Mouse (Mus musculus) limb, embryonic 10.5 days (tissue): ENCODE measurements at regions not wholly inside any gene's neighbourhood (a gene's known extent, or its start where the extent isn't known, plus 50 kb on each side); places are given as distances from the start of the nearest gene placed in this dataset.

Source experiments
- DNase-seq: peaks from one replicate; pipeline ENCODE4 v3.0.0-alpha.2; 2017; ENCODE audit warnings: low spot score
- H3K27ac ChIP-seq: fragments of 300-500 bp; sonication (generic); 2 replicates; pipeline ENCODE4 v1.5.1; 2016; ENCODE audit warnings: mild to moderate bottlenecking
- H3K27me3 ChIP-seq: fragments of 300-500 bp; sonication (generic); 2 replicates; pipeline ENCODE4 v1.6.1; 2016; ENCODE audit warnings: low read depth, mild to moderate bottlenecking; ENCODE audit not compliant: poor library complexity, severe bottlenecking
- H3K36me3 ChIP-seq: fragments of 300-500 bp; sonication (generic); 2 replicates; pipeline ENCODE4 v1.6.1; 2016; ENCODE audit warnings: mild to moderate bottlenecking, moderate library complexity
- H3K4me1 ChIP-seq: fragments of 300-500 bp; sonication (generic); 2 replicates; pipeline ENCODE4 v1.6.1; 2016
- H3K4me3 ChIP-seq: fragments of 300-500 bp; sonication (generic); 2 replicates; pipeline ENCODE4 v1.5.1; 2016; ENCODE audit warnings: mild to moderate bottlenecking, moderate library complexity
- H3K9me3 ChIP-seq: fragments of 300-500 bp; sonication (generic); replicated peaks from 2 replicates; pipeline ENCODE4 v1.6.1; 2016; ENCODE audit warnings: mild to moderate bottlenecking
- WGBS: fragments of 180-500 bp; shearing (Covaris S2); methylation state at CpG from one replicate; pipeline ENCODE4 v1.1.7; 2016; 5-methylcytosine and 5-hydroxymethylcytosine counted together

DNA sequence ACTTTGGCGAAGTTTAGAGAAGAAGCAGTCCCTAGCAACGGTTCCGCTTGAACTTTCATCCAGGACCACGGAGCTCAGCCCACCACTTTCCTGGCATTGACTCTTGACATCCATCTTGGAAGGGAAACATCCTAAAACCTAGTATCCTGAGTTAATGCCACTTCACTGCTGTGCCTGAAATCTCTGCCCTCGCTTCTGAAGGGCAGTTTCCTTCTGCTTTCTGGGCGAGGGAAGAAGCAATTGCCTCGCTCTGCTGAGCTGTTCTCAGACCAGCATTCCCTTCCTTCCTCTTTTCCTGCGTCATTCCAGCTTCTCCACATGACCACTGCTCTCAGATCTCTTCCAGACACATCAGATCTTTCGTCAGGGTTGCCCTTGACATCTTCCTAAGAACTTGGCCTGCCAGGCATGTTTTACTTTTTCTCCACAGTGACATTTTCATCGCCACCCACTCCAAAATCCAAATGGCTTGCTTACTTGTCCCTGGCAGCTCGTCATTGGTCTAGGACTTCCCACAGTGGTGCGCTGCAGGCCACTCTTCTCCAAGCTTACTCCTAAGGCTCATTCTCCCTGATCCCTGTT lies 129.5 kb upstream of the Satb1 start:
- Histone ChIP-seq H3K27ac (no peak overlapping the region), H3K36me3 (no peaks in the 10 kb centered on the region), H3K27me3 (no peaks in the 10 kb centered on the region), H3K4me3 (no peak overlapping the region), H3K9me3 (no peaks in the 10 kb centered on the region), H3K4me1 (no peaks in the 10 kb centered on the region)
- no peak for DNase-seq
- WGBS = 76% methylated on average over 12 of the region's 12 CpGs

DNA sequence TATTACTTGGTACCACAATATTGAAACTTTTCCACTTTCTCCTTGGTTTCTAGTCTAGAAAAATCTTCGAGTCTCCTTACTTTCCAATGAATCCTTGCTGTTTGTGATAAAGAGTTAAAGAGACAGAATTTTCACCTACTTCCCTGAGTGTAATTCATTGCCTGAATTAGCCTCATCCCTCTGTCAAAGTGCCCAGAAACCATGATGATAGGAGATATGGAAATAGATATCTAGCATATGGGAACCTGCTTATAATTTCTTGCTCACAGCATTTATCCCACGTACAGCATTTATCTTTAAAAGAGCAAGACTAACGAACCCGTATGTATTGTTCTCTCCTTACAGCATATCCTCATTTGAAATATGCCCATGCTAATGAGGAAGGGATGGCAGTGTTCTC lies 128.2 kb upstream of the Satb1 start:
- H3K4me1 ChIP-seq = no peaks in the 10 kb centered on the region
- no peaks in the 10 kb centered on the region for H3K36me3 ChIP-seq
- WGBS = 96% methylated on average over 4 of the region's 4 CpGs
- no peak overlapping the region for H3K4me3 ChIP-seq
- H3K27ac ChIP-seq = no peak overlapping the region
- H3K27me3 ChIP-seq = no peaks in the 10 kb centered on the region
- no peak for DNase-seq
- H3K9me3 ChIP-seq = no peaks in the 10 kb centered on the region

DNA sequence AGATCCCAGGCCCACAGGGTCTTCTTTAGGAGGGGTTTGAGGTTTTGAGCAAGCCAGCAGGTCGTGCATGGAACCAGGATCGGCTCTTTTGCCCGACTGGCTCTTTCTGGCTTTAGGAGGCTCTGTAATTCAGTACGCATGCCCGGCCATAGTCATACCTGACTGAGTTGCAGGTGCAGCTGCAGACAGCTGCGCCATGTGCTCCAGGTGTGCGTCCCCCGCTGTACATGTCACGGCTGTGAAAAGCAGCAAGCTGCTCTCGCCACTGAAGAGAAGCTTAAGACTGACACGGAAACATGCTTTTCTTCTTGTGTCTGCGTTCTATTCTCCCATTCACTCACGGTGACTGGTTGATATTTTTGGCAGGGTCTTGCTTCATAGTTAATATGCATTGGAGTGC lies 123.2 kb upstream of the Satb1 start:
- WGBS = 95% methylated on average over 13 of the region's 13 CpGs

DNA sequence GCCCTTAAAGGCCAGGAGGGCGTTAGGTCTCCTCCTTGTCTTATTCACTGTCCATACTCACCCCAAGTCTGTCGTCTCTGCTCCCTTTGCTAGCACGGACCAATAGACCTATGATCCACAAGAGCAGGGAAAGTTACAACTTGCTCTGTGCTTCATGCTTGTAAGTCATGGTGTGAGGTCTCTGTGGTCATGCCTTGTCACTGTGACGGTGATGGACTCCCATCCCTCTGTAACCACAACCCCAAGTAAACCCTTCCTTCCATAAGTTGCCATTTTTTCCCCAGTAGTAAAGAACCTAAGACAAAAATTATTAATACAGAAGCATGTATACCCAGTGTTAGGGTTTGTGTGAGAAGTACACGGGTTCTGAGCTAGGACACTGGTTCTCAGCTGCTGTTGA lies 104.6 kb upstream of the Satb1 start:
- Histone ChIP-seq H3K27ac (no peak overlapping the region), H3K4me1 (no peaks in the 10 kb centered on the region), H3K9me3 (no peaks in the 10 kb centered on the region), H3K36me3 (no peaks in the 10 kb centered on the region), H3K27me3 (no peaks in the 10 kb centered on the region), H3K4me3 (no peak overlapping the region)
- no peak for DNase-seq
- WGBS = 88% methylated on average over 5 of the region's 5 CpGs

More for the DNA sequence above, 123.2 kb upstream of the Satb1 start:
- Histone ChIP-seq H3K27ac (no peak overlapping the region), H3K4me1 (no peaks in the 10 kb centered on the region), H3K36me3 (no peaks in the 10 kb centered on the region), H3K9me3 (no peaks in the 10 kb centered on the region), H3K27me3 (no peaks in the 10 kb centered on the region), H3K4me3 (no peak overlapping the region)
- DNase-seq = no peak

DNA sequence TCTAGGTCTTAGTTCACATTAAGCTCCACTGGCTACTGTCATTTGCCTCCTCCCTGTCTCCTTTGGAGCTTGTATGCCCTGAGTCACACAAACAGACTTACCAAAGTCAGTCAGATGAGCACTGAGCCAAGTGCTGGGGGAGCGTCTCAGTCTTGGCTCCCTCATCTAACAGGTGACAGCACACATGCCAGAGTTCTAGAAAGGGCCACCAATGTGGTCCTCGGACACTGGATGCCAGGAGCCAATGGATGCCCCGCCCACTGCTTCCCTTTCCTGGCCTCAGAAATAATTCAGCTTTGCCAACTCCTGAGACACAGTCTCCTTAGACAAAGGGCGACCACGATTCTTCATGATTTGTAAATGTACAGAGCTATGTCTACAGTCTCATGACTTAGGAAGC lies 103.0 kb upstream of the Satb1 start:
- 90% methylated on average over 5 of the region's 5 CpGs for WGBS
- no peak overlapping the region for H3K4me3 ChIP-seq
- H3K36me3 ChIP-seq = no peaks in the 10 kb centered on the region
- H3K9me3 ChIP-seq = no peaks in the 10 kb centered on the region
- H3K4me1 ChIP-seq = no peaks in the 10 kb centered on the region
- DNase-seq = no peak
- no peaks in the 10 kb centered on the region for H3K27me3 ChIP-seq
- no peak overlapping the region for H3K27ac ChIP-seq

DNA sequence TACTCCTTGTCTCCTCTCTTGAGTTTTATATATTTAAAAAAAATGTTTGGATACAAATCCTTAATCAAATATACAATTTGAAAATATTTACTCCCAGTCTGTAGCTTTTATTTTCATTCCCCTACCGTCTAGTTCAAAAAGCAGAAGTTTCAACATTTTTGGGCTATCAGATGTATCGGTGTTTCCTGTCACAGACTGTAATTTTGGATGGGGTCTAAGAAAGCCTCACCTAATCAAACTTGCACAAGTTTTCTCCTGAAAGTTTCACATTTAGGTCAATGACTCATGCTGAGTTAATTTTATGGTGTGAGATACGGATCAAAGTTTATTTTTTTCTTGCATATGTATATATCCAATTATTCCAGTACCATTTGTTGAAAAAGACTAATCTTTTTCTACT lies 93.3 kb upstream of the Satb1 start:
- 92% methylated on average over 3 of the region's 3 CpGs for WGBS
- Histone ChIP-seq H3K27ac (no peak overlapping the region), H3K27me3 (no peaks in the 10 kb centered on the region), H3K36me3 (no peaks in the 10 kb centered on the region), H3K4me3 (no peak overlapping the region), H3K4me1 (no peaks in the 10 kb centered on the region), H3K9me3 (no peaks in the 10 kb centered on the region)
- no peak for DNase-seq

DNA sequence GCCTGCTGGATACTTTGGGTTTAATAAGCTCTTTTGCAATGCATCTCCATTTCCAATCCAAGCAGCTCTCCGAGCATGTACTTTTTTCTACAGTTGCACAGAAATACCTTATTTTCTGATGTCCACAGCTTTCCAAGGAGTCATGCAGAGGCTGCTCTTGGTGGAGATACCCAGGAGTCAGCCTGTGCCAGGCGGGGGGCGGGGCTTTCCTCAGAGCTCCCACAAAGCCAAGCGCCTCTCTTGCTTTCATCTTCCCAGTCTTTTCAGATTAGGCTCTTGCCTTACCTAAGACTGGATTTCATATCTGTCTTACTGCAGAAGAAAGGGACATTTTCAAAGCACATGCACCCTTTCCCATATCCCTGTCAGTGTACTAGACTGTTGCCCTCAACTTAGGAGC lies 73.9 kb upstream of the Satb1 start:
- 75% methylated on average over 4 of the region's 4 CpGs for WGBS
- Histone ChIP-seq H3K27me3 (no peaks in the 10 kb centered on the region), H3K4me1 (no peaks in the 10 kb centered on the region), H3K4me3 (no peak overlapping the region), H3K9me3 (no peaks in the 10 kb centered on the region), H3K27ac (no peak overlapping the region), H3K36me3 (no peaks in the 10 kb centered on the region)
- no peak for DNase-seq

DNA sequence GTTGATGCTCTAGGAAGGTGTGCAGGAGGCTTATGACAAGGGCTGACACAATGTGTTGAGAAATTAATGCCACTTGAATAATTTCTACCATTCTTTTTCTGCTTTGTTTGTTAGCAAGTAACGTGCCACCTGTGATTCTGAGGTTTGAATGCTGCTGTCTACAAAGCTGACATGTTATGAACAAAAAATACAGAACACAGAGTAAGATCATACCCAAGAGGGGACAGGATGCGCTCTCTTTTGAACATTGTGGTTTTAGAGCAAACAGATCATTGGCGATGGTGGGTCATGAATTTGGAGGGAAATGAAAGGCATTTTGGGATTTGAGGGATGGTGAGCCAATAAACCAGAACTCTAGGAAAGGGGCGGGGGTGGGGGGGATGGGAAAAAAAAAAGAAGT lies 73.3 kb upstream of the Satb1 start:
- no peaks in the 10 kb centered on the region for H3K9me3 ChIP-seq
- 88% methylated on average over 4 of the region's 4 CpGs for WGBS
- no peaks in the 10 kb centered on the region for H3K27me3 ChIP-seq
- no peak overlapping the region for H3K4me3 ChIP-seq
- DNase-seq = no peak
- no peak overlapping the region for H3K27ac ChIP-seq
- H3K36me3 ChIP-seq = no peaks in the 10 kb centered on the region
- H3K4me1 ChIP-seq = no peaks in the 10 kb centered on the region

DNA sequence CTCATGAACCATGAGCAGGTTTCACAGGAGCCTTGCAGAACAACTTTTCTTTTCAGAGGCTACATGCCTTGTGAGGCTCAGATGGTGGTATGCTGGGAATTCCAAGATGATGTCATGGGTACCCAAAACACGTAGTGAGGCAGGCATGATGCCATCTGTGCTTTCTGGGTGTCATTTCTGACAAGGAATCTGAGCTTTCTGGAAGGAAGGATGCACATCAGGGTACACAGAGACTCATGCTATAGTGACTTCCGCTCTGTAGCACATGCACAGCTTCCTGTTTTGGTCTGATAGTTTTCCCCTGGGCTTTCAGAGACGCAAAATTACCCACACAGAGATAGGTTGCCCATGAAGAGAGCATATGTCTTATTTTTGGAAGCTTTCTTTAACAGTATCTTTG lies 70.8 kb upstream of the Satb1 start:
- H3K36me3 ChIP-seq = no peaks in the 10 kb centered on the region
- H3K27me3 ChIP-seq = no peaks in the 10 kb centered on the region
- H3K4me3 ChIP-seq = no peak overlapping the region
- DNase-seq = no peak
- no peak overlapping the region for H3K27ac ChIP-seq
- H3K4me1 ChIP-seq = no peaks in the 10 kb centered on the region; the same call in 1 of the 2 replicates
- H3K9me3 ChIP-seq = no peaks in the 10 kb centered on the region
- 86% methylated on average over 3 of the region's 3 CpGs for WGBS

DNA sequence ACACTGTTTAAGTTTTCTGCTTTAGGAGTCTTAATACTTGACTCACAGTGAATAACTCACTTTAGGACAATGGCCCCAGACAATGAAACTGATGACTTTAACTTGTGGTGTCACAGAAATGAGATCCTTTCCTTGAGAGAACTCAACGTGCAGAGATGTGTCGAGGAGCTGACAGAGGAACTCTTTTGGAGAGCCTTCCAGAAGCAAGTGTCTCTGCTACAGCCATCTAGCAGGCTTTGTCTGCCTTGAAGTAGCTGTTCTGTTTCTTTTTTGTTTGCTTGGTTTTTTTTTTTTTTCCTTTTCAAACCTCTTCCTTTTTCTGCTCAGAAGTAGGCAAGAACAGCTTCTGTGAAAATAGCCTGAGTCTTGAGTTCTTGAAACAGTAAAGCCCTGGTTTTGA lies 66.3 kb upstream of the Satb1 start:
- Histone ChIP-seq H3K36me3 (no peaks in the 10 kb centered on the region), H3K9me3 (no peaks in the 10 kb centered on the region), H3K27ac (no peak overlapping the region), H3K27me3 (no peaks in the 10 kb centered on the region), H3K4me3 (no peak overlapping the region), H3K4me1 (peaks cover 4% of the 10 kb centered on the region; the same call in 1 of the 2 replicates)
- DNase-seq = no peak
- 80% methylated on average over 2 of the region's 2 CpGs for WGBS

DNA sequence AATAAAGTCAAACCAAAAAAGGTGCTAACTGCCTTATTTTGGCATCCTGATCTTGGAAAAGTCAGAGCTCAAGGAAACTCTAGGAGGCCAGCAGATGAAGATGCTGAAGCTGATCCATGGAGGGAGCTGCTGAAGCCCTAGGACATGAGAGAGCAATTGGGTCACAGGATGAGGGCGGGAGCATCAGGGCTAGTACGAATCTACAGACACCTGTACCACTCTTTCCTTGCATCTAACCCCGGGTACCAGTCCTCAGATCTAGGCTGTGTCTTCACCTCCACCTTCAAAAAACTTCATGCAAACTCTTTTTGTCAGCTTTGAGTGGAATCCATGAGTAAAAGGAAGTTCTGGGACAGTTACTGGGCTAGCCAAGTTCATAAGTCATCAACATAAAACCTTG lies 63.1 kb upstream of the Satb1 start:
- 90% methylated on average over 3 of the region's 3 CpGs for WGBS
- H3K4me1 ChIP-seq = peaks cover 4% of the 10 kb centered on the region; the same call in 1 of the 2 replicates
- no peak overlapping the region for H3K4me3 ChIP-seq
- H3K9me3 ChIP-seq = no peaks in the 10 kb centered on the region
- no peaks in the 10 kb centered on the region for H3K36me3 ChIP-seq
- no peaks in the 10 kb centered on the region for H3K27me3 ChIP-seq
- H3K27ac ChIP-seq = no peak overlapping the region
- DNase-seq = no peak

DNA sequence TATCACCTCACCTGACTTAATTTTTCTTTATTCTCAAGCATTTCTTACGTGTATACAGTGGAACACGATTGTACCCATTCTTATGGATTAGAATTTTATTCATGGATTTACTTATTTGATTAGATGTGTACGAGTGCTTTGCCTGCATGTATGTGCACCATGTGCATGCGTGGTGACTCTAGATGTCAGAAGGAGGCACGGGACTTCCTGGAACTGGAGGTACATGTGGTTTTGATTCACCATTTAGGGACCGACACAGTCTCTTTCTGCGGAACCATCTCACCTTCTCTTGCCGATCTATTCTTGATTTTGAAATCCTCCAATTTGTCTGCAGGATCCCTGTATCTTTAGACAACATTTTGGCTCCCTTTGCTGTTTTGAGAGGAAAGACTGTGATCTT lies 61.2 kb upstream of the Satb1 start:
- no peaks in the 10 kb centered on the region for H3K36me3 ChIP-seq
- 94% methylated on average over 8 of the region's 8 CpGs for WGBS
- no peaks in the 10 kb centered on the region for H3K9me3 ChIP-seq
- H3K4me1 ChIP-seq = peaks cover 4% of the 10 kb centered on the region; the same call in 1 of the 2 replicates
- no peak for DNase-seq
- no peak overlapping the region for H3K4me3 ChIP-seq
- H3K27ac ChIP-seq = no peak overlapping the region
- no peaks in the 10 kb centered on the region for H3K27me3 ChIP-seq

DNA sequence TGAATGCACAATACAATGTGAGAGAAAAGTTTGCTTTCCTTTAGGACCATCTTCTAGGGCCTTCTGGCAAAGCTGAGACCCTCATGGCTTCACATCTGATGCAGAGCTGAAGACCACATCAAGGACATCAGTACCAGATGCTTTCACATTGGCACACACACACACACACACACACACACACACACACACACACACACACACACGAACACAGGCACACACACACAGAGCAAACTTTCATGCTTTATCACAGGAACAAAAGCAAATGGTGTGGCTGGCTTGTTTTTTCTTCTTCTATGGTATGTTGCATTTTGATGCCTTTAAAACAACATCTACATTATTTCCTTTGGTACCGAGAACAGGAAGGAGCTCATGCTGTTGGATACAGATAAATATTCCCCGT lies 59.8 kb upstream of the Satb1 start:
- no peak overlapping the region for H3K4me3 ChIP-seq
- DNase-seq = no peak
- H3K36me3 ChIP-seq = no peaks in the 10 kb centered on the region
- no peaks in the 10 kb centered on the region for H3K9me3 ChIP-seq
- no peaks in the 10 kb centered on the region for H3K27me3 ChIP-seq
- no peak overlapping the region for H3K27ac ChIP-seq
- 87% methylated on average over 3 of the region's 3 CpGs for WGBS
- H3K4me1 ChIP-seq = no peaks in the 10 kb centered on the region

DNA sequence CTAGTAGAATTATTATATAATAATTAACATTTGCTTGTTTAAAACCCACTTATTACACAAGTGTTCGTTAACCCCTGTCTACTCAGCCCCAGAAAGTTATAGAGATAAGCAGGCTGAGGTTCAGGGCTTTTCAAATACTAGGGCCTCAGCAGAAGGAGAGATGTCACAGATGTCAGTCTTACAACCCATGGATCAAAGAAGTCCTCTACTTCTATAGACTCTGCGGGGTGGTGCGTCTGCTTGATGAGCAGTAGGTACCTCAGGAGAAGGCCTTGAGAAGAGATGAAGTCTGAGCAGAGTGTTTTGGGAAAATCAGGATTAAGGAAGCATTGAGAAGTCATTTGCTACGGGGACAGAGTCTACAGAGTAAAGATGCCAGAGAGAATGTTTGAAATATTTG lies 59.1 kb upstream of the Satb1 start:
- Histone ChIP-seq H3K27ac (no peak overlapping the region), H3K4me1 (no peaks in the 10 kb centered on the region), H3K4me3 (no peak overlapping the region), H3K27me3 (no peaks in the 10 kb centered on the region), H3K36me3 (no peaks in the 10 kb centered on the region), H3K9me3 (no peaks in the 10 kb centered on the region)
- DNase-seq = no peak
- WGBS = 86% methylated on average over 4 of the region's 4 CpGs
